Mouse (Mus musculus) heart, adult 11 months (tissue): ENCODE measurements around the gene Tbx19.
A peak's percentile ranks its signal among the peaks of the same experiment; 100 is the strongest.

Experiments used
- DNase-seq: peaks from one replicate; pipeline ENCODE4 v3.0.0; 2022

Gene Tbx19

GRCm38 (mm10) chr1:165160723-165161405, at the start of gene Tbx19:
Gene Tbx19 (minus strand): TSS chr1:165160773.
- DNase-seq = peak; percentile 69

GRCm38 (mm10) chr1:165205591-165205990, 45.0 kb upstream of the Tbx19 start:
- DNase-seq = peak; percentile 43

- peak; percentile 74 for DNase-seq
Observed at GRCm38 (mm10) chr1:165203488-165204035, 43.0 kb upstream of the Tbx19 start.

- DNase-seq = peak; percentile 39
Observed at GRCm38 (mm10) chr1:165201445-165202012, 41.0 kb upstream of the Tbx19 start.

- DNase-seq = peak; percentile 31
Observed at GRCm38 (mm10) chr1:165200748-165201147, 40.2 kb upstream of the Tbx19 start.

GRCm38 (mm10) chr1:165199639-165200038, 39.1 kb upstream of the Tbx19 start:
- DNase-seq = no peak

GRCm38 (mm10) chr1:165198951-165199350, 38.4 kb upstream of the Tbx19 start:
- DNase-seq = peak; percentile 88

DNA sequence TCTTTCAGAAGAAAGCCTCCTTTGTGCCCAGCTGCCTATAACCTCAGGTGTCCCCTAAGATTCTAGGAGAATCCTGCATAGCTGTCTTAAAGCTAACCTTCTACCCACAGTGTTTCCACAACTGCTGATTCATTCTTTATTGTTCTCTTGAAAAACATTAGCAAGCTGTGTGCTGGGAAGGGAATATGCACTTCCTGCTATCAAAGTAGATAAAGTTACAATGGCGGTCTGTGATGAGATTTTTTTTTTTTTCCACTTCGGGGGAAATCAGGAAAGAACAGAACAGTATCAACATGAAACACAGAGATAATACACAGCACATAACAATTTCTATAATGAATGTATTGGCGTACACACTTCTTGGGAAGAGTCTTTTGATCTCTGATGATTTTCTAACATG, 37.3 kb upstream of the Tbx19 start:
- DNase-seq = no peak

DNA sequence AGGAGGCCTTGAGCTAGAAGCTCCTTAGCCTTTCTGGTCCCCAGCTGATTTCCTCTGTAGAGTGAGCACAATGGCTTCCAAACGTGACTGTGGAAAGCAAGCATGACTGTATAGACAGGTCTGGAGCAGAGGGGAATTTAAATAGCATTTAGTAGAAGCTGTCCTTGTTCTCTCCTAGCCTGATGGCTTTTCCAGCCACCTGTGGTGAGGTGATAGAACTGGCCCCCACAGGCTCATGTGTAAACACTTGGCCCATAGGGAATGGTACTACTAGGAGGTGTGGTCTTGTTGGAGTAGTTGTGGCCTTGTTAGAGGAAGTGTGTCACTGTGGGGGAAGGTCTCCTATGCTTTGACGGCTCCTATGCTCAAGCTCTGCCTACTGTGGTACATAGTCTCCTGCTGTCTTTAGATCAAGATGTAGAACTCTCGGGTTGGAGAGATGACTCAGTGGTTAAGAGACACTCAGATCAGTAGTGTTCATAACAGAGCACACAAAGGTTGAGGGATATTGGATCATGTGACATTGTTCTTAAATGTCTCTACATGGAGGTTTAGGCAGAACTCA, 34.9 kb upstream of the Tbx19 start:
- peak; percentile 82 for DNase-seq

- no peak for DNase-seq
Observed at GRCm38 (mm10) chr1:165194662-165195013, 34.1 kb upstream of the Tbx19 start.

- DNase-seq = peak; percentile 99
Observed at GRCm38 (mm10) chr1:165193880-165194661, 33.5 kb upstream of the Tbx19 start, which contains the start of gene Sft2d2. Gene Sft2d2 (minus strand): TSS chr1:165194438.

DNA sequence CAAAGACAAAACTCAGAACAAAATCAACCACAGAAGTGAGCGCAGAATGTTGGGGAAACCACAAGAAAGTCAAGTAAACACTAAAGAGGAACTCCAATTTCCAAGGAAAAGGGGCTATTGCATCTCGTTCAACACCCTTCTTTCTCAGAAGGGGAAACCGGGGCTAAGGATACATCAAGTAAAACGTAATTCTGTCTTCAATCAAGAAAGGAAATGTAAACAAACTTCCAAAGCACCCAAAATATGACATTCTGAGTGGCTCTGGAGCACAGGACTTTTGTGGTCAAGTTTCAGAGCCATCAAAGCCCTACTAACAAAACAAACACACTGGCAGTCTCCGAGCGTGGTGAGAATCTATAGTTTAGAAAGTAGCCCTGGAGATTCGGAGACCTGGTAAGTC, 32.9 kb upstream of the Tbx19 start:
- DNase-seq = no peak

DNA sequence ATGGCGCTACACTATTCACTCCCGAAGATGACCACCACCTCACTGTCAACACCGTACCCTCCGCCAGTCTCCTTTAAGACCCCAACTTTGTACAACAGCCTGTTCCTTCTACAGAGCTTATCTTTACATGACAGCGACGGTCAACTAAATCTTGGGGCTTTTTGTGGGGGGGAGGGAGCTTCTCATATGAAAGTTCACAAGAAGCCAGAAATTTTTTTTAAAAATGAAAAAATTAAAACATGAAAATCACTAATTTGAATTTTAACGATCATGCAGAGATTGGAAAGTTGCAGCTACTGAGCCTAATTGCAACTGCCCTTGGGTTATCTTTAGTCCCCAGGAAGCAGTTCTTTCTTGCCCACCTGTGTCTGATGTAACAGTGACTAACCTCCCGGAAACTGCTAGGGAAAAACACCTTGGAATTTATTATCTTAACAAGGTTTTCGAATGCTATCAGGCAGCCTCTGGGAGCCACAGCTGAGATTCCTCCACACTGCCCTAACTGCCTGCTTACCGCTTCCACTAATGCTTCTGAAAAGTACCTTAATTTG, 32.2 kb upstream of the Tbx19 start:
- DNase-seq = peak; percentile 34

DNA sequence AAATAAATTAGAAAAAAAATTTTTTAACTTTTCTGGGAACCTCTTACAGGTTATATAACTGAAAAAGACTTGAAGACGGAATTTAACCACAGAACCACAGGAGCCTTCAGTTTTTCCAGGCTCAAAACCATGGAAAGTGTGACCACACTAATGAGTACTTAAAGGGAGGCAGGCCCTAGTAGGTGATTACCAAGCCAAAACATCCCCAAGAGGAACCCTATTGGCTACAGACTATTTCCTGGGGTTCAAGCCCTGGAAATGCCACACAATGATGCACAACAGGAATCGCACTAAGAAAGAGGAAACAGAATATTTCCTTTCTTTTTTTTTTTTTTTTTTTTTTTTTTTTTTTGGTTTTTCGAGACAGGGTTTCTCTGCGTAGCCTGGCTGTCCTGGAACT, 31.5 kb upstream of the Tbx19 start:
- DNase-seq = peak; percentile 87

DNA sequence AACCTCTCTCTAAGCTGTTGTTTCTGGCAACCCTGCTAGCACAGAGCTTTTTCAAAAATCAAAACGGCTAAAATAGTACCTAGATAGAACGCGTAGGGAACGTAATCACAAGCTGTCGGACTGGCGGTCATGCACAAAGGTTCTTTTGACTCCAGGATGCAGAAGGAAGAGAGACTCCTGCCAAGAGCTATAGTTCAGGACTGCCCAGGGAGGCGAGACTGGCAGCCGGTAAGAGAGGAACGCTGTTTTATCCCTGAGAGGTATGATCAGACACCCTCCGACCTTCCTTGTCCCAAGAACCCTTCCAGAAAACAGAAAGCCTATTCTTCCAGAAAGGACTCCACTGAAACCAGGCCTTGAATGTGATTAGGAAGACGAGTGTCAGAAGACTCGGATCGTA, 31.0 kb upstream of the Tbx19 start:
- peak; percentile 90 for DNase-seq

DNA sequence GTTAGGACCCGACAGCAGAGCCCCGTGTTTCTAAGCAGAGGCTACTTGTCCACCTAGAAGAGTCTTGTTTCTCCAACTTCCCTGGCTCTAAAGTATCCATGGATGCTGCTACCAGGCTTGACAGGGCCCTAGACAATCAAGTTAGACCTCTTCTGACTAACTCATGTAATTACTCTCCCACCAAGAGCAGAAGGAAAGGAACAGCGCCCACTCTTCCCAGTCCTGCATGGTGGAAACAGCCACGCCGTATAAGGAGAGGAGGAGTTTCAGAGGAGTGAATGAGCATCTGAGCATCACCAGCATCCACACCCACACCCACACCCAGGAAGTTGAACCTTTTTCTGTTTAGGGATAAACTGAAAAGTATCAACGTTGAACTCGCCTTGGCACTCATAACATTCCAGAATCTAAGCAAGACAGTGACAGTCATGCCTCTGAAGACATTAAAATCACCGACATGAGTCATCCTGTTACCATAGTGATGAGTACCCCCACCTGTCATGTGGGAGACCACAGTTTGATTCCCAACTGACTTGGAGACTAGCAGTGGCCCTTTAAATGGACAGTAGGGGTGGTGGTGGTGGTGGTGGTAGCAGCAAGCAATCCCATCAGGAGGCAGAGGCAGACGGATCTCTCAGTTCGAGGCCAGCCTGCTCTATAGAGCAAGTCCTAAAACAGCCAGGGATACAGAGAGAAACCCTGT, 30.1 kb upstream of the Tbx19 start:
- DNase-seq = peak; percentile 90

- peak; percentile 73 for DNase-seq
Observed at GRCm38 (mm10) chr1:165190068-165190467, 29.5 kb upstream of the Tbx19 start.

GRCm38 (mm10) chr1:165188806-165189580, 28.4 kb upstream of the Tbx19 start:
- peak; percentile 89 for DNase-seq

DNA sequence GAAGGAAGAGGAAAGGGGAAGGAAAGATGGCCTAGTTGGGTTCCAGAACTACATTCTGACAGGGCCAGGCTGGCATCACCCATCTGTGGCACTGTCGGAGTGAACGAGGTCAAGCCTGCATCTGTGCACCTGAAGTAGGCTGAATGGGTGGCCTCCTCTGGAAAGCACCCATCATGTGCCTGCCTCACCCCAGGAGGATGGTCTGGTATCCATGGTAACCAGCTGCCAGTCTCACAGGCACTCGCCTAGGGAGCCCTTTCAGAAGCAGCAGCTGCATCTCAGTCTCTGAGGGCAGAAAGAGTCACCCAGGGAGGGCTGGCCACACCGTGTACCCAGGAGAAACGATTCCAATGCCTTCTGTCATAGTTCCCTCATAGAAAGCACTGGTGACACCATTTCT, 26.8 kb upstream of the Tbx19 start:
- peak; percentile 90 for DNase-seq

- DNase-seq = peak; percentile 57
Observed at GRCm38 (mm10) chr1:165186491-165186890, 25.9 kb upstream of the Tbx19 start.

DNA sequence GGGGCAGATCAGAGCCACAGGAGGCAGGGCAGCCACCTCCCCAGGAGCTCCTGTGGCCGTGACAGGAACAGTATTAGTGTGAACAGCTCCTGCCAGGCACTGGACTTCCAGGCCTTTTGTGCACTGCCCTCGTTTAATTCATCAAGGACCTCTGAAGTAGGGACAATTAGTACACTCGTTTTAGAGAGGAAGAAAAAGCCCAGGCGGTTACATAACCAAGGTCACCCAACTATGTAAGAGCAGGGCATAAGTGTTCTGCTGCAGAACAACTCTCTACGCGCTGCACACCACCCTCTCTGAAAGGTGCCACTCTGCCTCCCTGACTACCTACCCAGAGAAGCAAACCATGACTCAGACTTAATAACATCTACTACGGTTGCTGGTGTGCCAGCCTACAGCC, 24.5 kb upstream of the Tbx19 start:
- peak; percentile 82 for DNase-seq

DNA sequence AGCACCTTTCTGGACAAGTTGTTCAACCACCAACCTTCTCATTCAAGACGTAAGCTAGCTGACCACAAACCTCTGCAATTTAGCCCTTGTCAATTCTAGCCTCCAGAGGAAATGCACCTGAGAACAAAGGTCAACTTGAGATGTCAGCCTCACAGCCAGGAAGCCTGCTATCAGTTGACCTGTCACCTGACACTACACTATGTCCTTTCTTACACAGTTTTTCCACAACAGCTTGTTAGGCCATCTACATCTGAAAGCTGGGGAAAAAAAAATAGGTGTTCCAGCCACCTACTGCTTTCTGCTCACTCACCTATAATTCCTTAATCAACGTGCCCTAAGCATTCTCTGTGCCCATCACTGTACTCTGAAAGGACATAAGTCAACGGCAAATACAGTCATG, 23.6 kb upstream of the Tbx19 start:
- DNase-seq = peak; percentile 62
